Mouse (Mus musculus) C2C12 (cell line): Measurements from ENCODE around the gene Lyg2. TPM values are rescaled to one million over a fixed set of nuclear protein-coding genes. Genes with fewer than 3 reads are reported as not detected.

Experiments used
- H3K27me3 ChIP-seq: one replicate; pipeline ENCODE4 v1.6.1; 2011; ENCODE audit not compliant: control insufficient read depth, insufficient read depth, insufficient read length
- H3K36me3 ChIP-seq: one replicate; pipeline ENCODE4 v1.6.1; 2011; ENCODE audit not compliant: control insufficient read depth, insufficient read depth
- H3K4me3 ChIP-seq: one replicate; pipeline ENCODE4 v1.5.1; 2011; ENCODE audit warnings: mild to moderate bottlenecking, control low read depth; ENCODE audit not compliant: poor library complexity, insufficient read depth, severe bottlenecking
- H3K79me2 ChIP-seq: one replicate; pipeline ENCODE4 v1.6.1; 2011; ENCODE audit not compliant: control insufficient read depth, insufficient read depth
- H3K79me3 ChIP-seq: one replicate; pipeline ENCODE4 v1.6.1; 2011; ENCODE audit warnings: low read depth, control low read depth
- H3ac ChIP-seq: one replicate; pipeline ENCODE3; 2011; ENCODE audit warnings: low read depth; ENCODE audit not compliant: control insufficient read depth, insufficient read length
- CEBPB ChIP-seq: IDR thresholded peaks from one replicate; pipeline ENCODE4 v1.6.1; 2011; ENCODE audit warnings: low read depth, mild to moderate bottlenecking, control low read depth, moderate library complexity
- CTCF ChIP-seq: IDR thresholded peaks from one replicate; pipeline ENCODE4 v1.5.1; 2011; ENCODE audit not compliant: control insufficient read depth, insufficient read depth, insufficient read length
- FOSL1 ChIP-seq: IDR thresholded peaks from one replicate; pipeline ENCODE4 v1.8.0; 2011; ENCODE audit warnings: mild to moderate bottlenecking, low read length; ENCODE audit not compliant: poor library complexity, insufficient read depth, severe bottlenecking
- MAX ChIP-seq: IDR thresholded peaks from one replicate; pipeline ENCODE4 v1.6.1; 2011; ENCODE audit warnings: mild to moderate bottlenecking, control low read depth
- MYOD1 ChIP-seq: IDR thresholded peaks from one replicate; pipeline ENCODE4 v1.6.1; 2011; ENCODE audit warnings: low read depth; ENCODE audit not compliant: control insufficient read depth, insufficient read length
- MYOG ChIP-seq: IDR thresholded peaks from one replicate; pipeline ENCODE4 v1.6.1; 2011; ENCODE audit not compliant: control insufficient read depth, insufficient read length; ENCODE audit errors: extremely low read depth
- USF1 ChIP-seq: IDR thresholded peaks from one replicate; pipeline ENCODE4 v1.6.1; 2011; ENCODE audit warnings: low read depth, mild to moderate bottlenecking, control low read depth, moderate library complexity
- long read RNA-seq, 2 experiments: library from polyadenylated mRNA; unstranded; transcript quantifications; one replicate each; pipeline ENCODE4 v2.0.0; 2019 to 2020
- polyA plus RNA-seq: library from polyadenylated mRNA; unstranded; fragments of >200 nt; fragmentation: generic; extraction: Trizol; gene quantifications from one replicate; pipeline ENCODE4 v1.2.1, GENCODE M21; 2012; ENCODE audit warnings: missing spikeins

Gene Lyg2
- polyA plus RNA-seq = not detected
- long read RNA-seq, experiment 1 = 0 reads
- long read RNA-seq, experiment 2 = 0 reads

DNA sequence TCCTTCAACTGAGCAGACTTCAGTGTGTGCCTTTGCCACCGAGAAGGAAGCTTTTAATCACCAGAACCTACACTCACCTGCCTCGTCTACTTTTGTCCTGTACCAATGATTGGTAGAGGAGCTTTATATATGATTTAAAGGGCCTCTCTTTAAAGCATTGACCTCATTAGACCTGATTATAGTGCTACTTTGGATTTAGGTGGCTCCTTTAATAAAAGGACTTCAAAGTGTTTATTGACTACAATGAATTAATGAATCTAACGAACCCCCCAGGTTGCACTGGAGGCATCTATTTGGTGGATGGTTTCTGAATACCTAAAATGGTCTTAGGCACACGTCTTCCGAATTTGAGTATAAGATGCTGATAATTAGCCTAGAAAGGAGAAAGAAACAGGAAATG, at the start of gene Lyg2:
Gene Lyg2, minus strand, starts transcription at position 101 of the 400 bp plus-strand sequence.
- Histone ChIP-seq H3K79me3 (no peaks in the 10 kb centered on the region), H3K36me3 (no peaks in the 10 kb centered on the region), H3K79me2 (no peaks in the 10 kb centered on the region), H3ac (no peak within 1 kb of the TSS), H3K27me3 (peaks cover 18% of the 10 kb centered on the region), H3K4me3 (no peak within 1 kb of the TSS)
- TF ChIP-seq CEBPB (no peak), FOSL1 (no peak), USF1 (no peak), CTCF (no peak), MYOG (no peak), MYOD1 (no peak), MAX (no peak)

DNA sequence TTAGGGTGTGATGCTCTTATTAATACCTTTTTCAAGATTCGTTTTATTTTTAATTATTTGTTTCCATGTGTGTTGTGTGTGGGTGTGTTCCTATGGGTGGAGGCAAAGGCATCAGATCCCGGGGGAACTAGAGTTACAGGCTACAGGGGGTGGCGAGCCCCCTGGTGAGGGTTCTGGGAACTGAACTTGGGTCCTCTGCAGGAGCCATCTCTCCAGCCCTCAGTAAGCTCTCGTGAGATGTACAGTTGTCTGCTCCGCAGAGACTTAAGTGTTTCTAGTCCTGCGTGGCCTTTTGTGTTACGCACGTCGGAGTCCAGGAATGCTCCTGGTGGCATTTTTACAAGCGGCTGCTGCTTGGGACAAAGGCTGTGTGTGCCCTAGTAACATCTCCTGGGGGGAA, 49.3 kb upstream of the Lyg2 start:
- TF ChIP-seq CEBPB (no peak), CTCF (no peak), FOSL1 (no peak), MYOG (no peak), MYOD1 (no peak), USF1 (no peak), MAX (no peak)

DNA sequence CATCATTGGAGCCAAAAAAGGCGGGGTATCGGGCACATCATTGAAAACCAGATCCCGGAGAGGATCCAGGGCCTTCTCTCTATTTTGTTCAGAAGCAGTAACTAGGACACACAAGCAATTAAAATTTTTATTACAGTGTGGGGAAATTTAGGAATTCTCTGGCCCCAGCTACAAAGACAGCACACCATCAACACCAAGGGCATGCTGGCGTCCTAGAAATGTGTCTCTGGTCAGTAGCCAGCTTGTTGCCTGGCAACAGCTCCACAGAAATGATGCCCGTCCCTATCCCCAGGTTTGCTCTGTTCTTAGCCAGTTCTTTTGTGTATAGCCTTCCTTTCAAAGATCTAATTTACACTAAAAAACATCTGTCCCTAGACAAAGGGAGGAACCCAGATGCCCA, 43.2 kb upstream of the Lyg2 start:
- no peak for TF ChIP-seq MAX
- TF ChIP-seq USF1 = no peak
- no peak for TF ChIP-seq MYOG
- no peak for TF ChIP-seq FOSL1
- H3ac ChIP-seq = no peak overlapping the region
- no peak overlapping the region for H3K4me3 ChIP-seq
- H3K36me3 ChIP-seq = no peaks in the 10 kb centered on the region
- peaks cover 5% of the 10 kb centered on the region for H3K27me3 ChIP-seq
- H3K79me3 ChIP-seq = no peaks in the 10 kb centered on the region
- no peaks in the 10 kb centered on the region for H3K79me2 ChIP-seq

More for the DNA sequence above, 49.3 kb upstream of the Lyg2 start:
- H3ac ChIP-seq = no peak overlapping the region
- H3K27me3 ChIP-seq = no peaks in the 10 kb centered on the region
- H3K79me3 ChIP-seq = no peaks in the 10 kb centered on the region
- H3K36me3 ChIP-seq = no peaks in the 10 kb centered on the region
- H3K4me3 ChIP-seq = no peak overlapping the region
- no peaks in the 10 kb centered on the region for H3K79me2 ChIP-seq

GRCm38 (mm10) chr1:37958516-37958915, 42.2 kb upstream of the Lyg2 start:
- Histone ChIP-seq H3K27me3 (peaks cover 5% of the 10 kb centered on the region), H3K36me3 (no peaks in the 10 kb centered on the region), H3K79me2 (no peaks in the 10 kb centered on the region), H3K79me3 (no peaks in the 10 kb centered on the region), H3K4me3 (no peak overlapping the region), H3ac (no peak overlapping the region)
- TF ChIP-seq MYOG (no peak), USF1 (no peak), CEBPB (no peak), CTCF (no peak), MAX (no peak), FOSL1 (no peak), MYOD1 (no peak)

DNA sequence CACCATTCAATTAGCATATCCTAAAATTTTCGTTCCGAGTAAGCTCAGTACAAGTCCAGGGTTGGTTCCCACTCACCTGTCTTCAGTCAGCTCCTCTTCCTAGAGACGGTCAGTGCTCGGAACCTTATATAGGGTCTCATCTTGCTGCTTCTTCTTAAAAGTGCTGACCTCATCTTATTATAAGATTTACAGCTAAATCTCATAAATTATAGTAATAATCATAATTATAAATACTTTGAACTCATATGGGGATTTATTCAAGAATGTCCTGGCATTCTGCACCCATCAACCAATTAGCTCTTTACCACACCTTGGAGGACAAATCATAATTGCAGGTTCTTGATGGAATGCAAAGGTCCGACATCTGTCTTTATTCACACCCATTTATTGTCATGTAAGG, 41.4 kb upstream of the Lyg2 start, which contains the start of gene Lyg1:
Gene Lyg1, minus strand, starts transcription at position 101 of the 400 bp plus-strand sequence.
- H3K79me2 ChIP-seq = no peaks in the 10 kb centered on the region
- H3ac ChIP-seq = no peak within 1 kb of the TSS
- TF ChIP-seq MYOG (no peak), USF1 (no peak), MYOD1 (no peak)
- H3K4me3 ChIP-seq = no peak within 1 kb of the TSS
- H3K27me3 ChIP-seq = peaks cover 5% of the 10 kb centered on the region
- H3K79me3 ChIP-seq = no peaks in the 10 kb centered on the region
- no peaks in the 10 kb centered on the region for H3K36me3 ChIP-seq

- Histone ChIP-seq H3ac (no peak overlapping the region), H3K36me3 (no peaks in the 10 kb centered on the region), H3K79me3 (no peaks in the 10 kb centered on the region), H3K4me3 (no peak overlapping the region), H3K79me2 (no peaks in the 10 kb centered on the region), H3K27me3 (peaks cover 5% of the 10 kb centered on the region)
- TF ChIP-seq CEBPB = no peak
- TF ChIP-seq MYOG = no peak
- TF ChIP-seq MAX = no peak
- TF ChIP-seq MYOD1 = no peak
Observed at GRCm38 (mm10) chr1:37956690-37957431, 40.6 kb upstream of the Lyg2 start.
